Mouse (Mus musculus) bone marrow, adult 2 months (tissue): ENCODE data around the gene Ttc33. TPM values are rescaled to one million over a fixed set of nuclear protein-coding genes. Genes with fewer than 3 reads are reported as not detected.
"Not testable (repeated sequence)": the region's sequence is repeated elsewhere in the genome, so short reads cannot be mapped to it uniquely, and the experiment has no call there.

Experiments used
- H3K27ac ChIP-seq: fragments of 200-500 bp; 2 replicates; pipeline ENCODE4 v1.5.1; 2012; ENCODE audit warnings: low read depth, mild to moderate bottlenecking, control low read depth, inconsistent platforms, low read length; ENCODE audit not compliant: control insufficient read depth, poor library complexity, insufficient read depth
- H3K4me1 ChIP-seq: fragments of 200-500 bp; 2 replicates; pipeline ENCODE4 v1.6.1; 2011; ENCODE audit warnings: low read length; ENCODE audit not compliant: control insufficient read depth, insufficient read depth
- H3K4me3 ChIP-seq: fragments of 200-500 bp; replicated peaks from 2 replicates; pipeline ENCODE3; 2011; ENCODE audit warnings: mild to moderate bottlenecking, low read depth, low read length, control low read depth; ENCODE audit not compliant: control insufficient read depth
- CTCF ChIP-seq: fragments of 200-500 bp; IDR thresholded peaks from 2 replicates; pipeline ENCODE4 v1.5.1; 2011; ENCODE audit warnings: low read length, control low read depth; ENCODE audit not compliant: control insufficient read depth, insufficient read depth
- POLR2A ChIP-seq: fragments of 200-500 bp; IDR thresholded peaks from 2 replicates; pipeline ENCODE4 v1.6.1; 2011; ENCODE audit warnings: low read depth, mild to moderate bottlenecking, control low read depth, low read length, borderline replicate concordance; ENCODE audit not compliant: control insufficient read depth
- WGBS: fragments of 180-500 bp; shearing (Covaris S2); methylation state at CpG from one replicate; pipeline ENCODE4 v1.1.7; 2018; 5-methylcytosine and 5-hydroxymethylcytosine counted together
- polyA plus RNA-seq: library from polyadenylated mRNA; stranded (reverse); fragments of >200 nt; gene quantifications from 2 replicates; pipeline ENCODE4 v1.2.4, GENCODE M21; 2011; ENCODE audit warnings: low replicate concordance; ENCODE audit not compliant: missing spikeins, insufficient read depth, insufficient read length

Ttc33 gene
- polyA plus RNA-seq, 1 experiment = 10.6 TPM

GRCm38 (mm10) chr15:5189504-5190093 lies 4.3 kb downstream of the Ttc33 start:
- WGBS = 68% methylated on average over 10 of the region's 10 CpGs
- TF ChIP-seq POLR2A = no peak
- no peak; the same call in 1 of the 2 replicates for TF ChIP-seq CTCF
- no peak overlapping the region for H3K27ac ChIP-seq
- H3K4me3 ChIP-seq = no peak overlapping the region
- no peaks in the 10 kb centered on the region; the same call in 1 of the 2 replicates for H3K4me1 ChIP-seq

- Histone ChIP-seq H3K4me3 (no peak overlapping the region), H3K27ac (no peak overlapping the region), H3K4me1 (no peaks in the 10 kb centered on the region; the same call in 1 of the 2 replicates)
- 68% methylated on average over 3 of the region's 3 CpGs for WGBS
- TF ChIP-seq CTCF (no peak), POLR2A (no peak)
Observed at GRCm38 (mm10) chr15:5193833-5194232, 8.5 kb downstream of the Ttc33 start.

- WGBS = 80% methylated on average over 6 of the region's 6 CpGs
- Histone ChIP-seq H3K27ac (no peak overlapping the region), H3K4me1 (no peaks in the 10 kb centered on the region; the same call in 1 of the 2 replicates), H3K4me3 (no peak overlapping the region)
- no peak for TF ChIP-seq POLR2A
- TF ChIP-seq CTCF = no peak
Observed at GRCm38 (mm10) chr15:5194446-5194845, 9.1 kb downstream of the Ttc33 start.

GRCm38 (mm10) chr15:5194931-5195330 lies 9.6 kb downstream of the Ttc33 start:
- 85% methylated on average over 9 of the region's 9 CpGs for WGBS
- H3K4me1 ChIP-seq = no peaks in the 10 kb centered on the region; the same call in 1 of the 2 replicates
- no peak overlapping the region for H3K27ac ChIP-seq
- no peak for TF ChIP-seq CTCF
- no peak for TF ChIP-seq POLR2A
- no peak overlapping the region for H3K4me3 ChIP-seq

GRCm38 (mm10) chr15:5195987-5196514 lies 10.7 kb downstream of the Ttc33 start:
- no peak for TF ChIP-seq CTCF
- no peak for TF ChIP-seq POLR2A
- Histone ChIP-seq H3K27ac (no peak overlapping the region), H3K4me1 (no peaks in the 10 kb centered on the region; the same call in 1 of the 2 replicates), H3K4me3 (no peak overlapping the region)
- 37% methylated on average over 4 of the region's 4 CpGs for WGBS

GRCm38 (mm10) chr15:5196691-5197090 lies 11.4 kb downstream of the Ttc33 start:
- Histone ChIP-seq H3K27ac (no peak overlapping the region), H3K4me1 (no peaks in the 10 kb centered on the region; the same call in 1 of the 2 replicates), H3K4me3 (no peak overlapping the region)
- WGBS = 57% methylated on average over 4 of the region's 4 CpGs
- TF ChIP-seq CTCF (no peak), POLR2A (no peak)

- Histone ChIP-seq H3K4me3 (no peak overlapping the region), H3K4me1 (no peaks in the 10 kb centered on the region; the same call in 1 of the 2 replicates), H3K27ac (no peak overlapping the region)
- WGBS = 78% methylated on average over 9 of the region's 9 CpGs
- TF ChIP-seq CTCF (no peak), POLR2A (no peak)
Observed at GRCm38 (mm10) chr15:5205222-5205621, 19.9 kb downstream of the Ttc33 start.

- Histone ChIP-seq H3K4me3 (no peak overlapping the region), H3K4me1 (peaks cover 1% of the 10 kb centered on the region), H3K27ac (no peak overlapping the region)
- WGBS = 81% methylated on average over 3 of the region's 3 CpGs
- TF ChIP-seq POLR2A (no peak), CTCF (no peak)
Observed at GRCm38 (mm10) chr15:5209116-5209515, 23.8 kb downstream of the Ttc33 start.

GRCm38 (mm10) chr15:5220491-5220890 lies 35.2 kb downstream of the Ttc33 start:
- no peak overlapping the region for H3K4me3 ChIP-seq
- H3K4me1 ChIP-seq = no peaks in the 10 kb centered on the region
- H3K27ac ChIP-seq = no peak overlapping the region
- 88% methylated on average over 6 of the region's 6 CpGs for WGBS
- no peak for TF ChIP-seq POLR2A
- TF ChIP-seq CTCF = no peak

- H3K4me3 ChIP-seq, H3K4me1 ChIP-seq, H3K27ac ChIP-seq: not testable (repeated sequence)
- 68% methylated on average over 10 of the region's 10 CpGs for WGBS
Observed at GRCm38 (mm10) chr15:5230746-5231145, 45.4 kb downstream of the Ttc33 start.
